Mouse (Mus musculus) embryonic stem cell, embryonic (primary cell): ENCODE results near the gene Phospho2.

Source experiments
- CTCF ChIA-PET, 4 experiments: fragments of 300-600 bp in 2 of 4; fragments of 350-600 bp in 2 of 4; sonication (Branson Sonifier 250); formaldehyde crosslinking; loops; one replicate each; lab custom pipeline; 2022; ENCODE audit warnings: inconsistent platforms in 2 of 4; lab: Charles Lee
- POLR2A ChIA-PET, 4 experiments: fragments of 300-600 bp in 2 of 4; fragments of 350-600 bp in 2 of 4; sonication (Branson Sonifier 250); formaldehyde crosslinking; loops; one replicate each; lab custom pipeline; 2022; ENCODE audit warnings: antibody characterized with exemption in 4 of 4, inconsistent platforms in 1 of 4; lab: Charles Lee

The Phospho2 gene

DNA sequence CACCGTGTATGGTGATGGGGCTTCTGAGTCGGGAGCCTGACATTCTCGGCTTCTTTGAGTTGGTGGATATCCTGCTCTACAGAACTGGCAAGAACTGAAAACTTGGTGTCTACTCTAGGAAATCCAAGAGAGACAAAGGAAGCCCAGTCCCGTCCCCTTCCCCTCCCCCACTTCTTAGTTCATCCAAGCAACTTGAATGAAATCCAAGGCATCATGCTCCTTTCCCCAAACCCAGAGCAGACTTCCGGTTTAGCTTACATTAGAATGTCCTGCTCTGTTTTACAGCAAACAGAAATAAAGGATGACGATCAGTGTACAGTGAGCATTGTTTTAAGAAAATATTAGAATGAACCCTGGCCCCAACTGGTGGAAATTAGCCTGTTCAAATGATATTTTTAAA, 59.8 kb downstream of the Phospho2 start:
- ChIA-PET POLR2A (interaction anchor here in 1 of 4 experiments (1.6 kb wide), 2 partner anchors 26 to 27 kb away, joined by 3 to 4 read pairs; partner anchors contain the start of gene Klhl23), CTCF (interaction anchor here in 1 of 4 experiments (0.8 kb wide), 1 partner anchor 9 kb away, joined by 3 read pairs; no protein-coding TSS in a partner anchor)
